Comparison of ENCODE assay signal across 8 mouse cellular contexts in genomic region chr9:46642696-46643095, GRCm38 (mm10).
A peak's percentile ranks its signal among the peaks of the same experiment; 100 is the strongest.
DNase-seq lines count a peak whose midpoint lies in the region; ATAC-seq lines count a peak whose summit lies in the region.

No protein-coding gene starts in this region.

- no peak for ATAC-seq in hindbrain, embryonic 16.5 days
- ATAC-seq in CD4-positive, CD25-positive, alpha-beta regulatory T cell, adult 4 months, result no peak

- H3K4me2 ChIP-seq in hindbrain, embryonic 16.5 days (ENCODE audit: low read length), result no peak overlapping the region

- H3K36me3 ChIP-seq in hindbrain, embryonic 10.5 days, result no peaks in the 10 kb centered on the region
- no peaks in the 10 kb centered on the region for H3K36me3 ChIP-seq in hindbrain, embryonic 16.5 days (ENCODE audit: control insufficient read depth, insufficient read depth, low read length)

- no peaks in the 10 kb centered on the region for H3K9me3 ChIP-seq in hindbrain, embryonic 10.5 days
- H3K9me3 ChIP-seq in hindbrain, embryonic 16.5 days (ENCODE audit: control insufficient read depth, low read length), result no peaks in the 10 kb centered on the region

- WGBS in hindbrain, embryonic 10.5 days, result 8% methylated on average over 9 of the region's 9 CpGs
- WGBS in hindbrain, embryonic 16.5 days, result 12% methylated on average over 9 of the region's 9 CpGs

- no peak overlapping the region for H3K4me3 ChIP-seq in hindbrain, embryonic 10.5 days
- H3K4me3 ChIP-seq in hindbrain, embryonic 16.5 days (ENCODE audit: low read length), result no peak overlapping the region

- H3K4me1 ChIP-seq in hindbrain, embryonic 10.5 days (replicated peaks), result peaks cover 33% of the 10 kb centered on the region
- peaks cover 10% of the 10 kb centered on the region for H3K4me1 ChIP-seq in hindbrain, embryonic 16.5 days (ENCODE audit: control insufficient read depth, insufficient read depth, low read depth, low read length)

- H3K9ac ChIP-seq in hindbrain, embryonic 16.5 days (ENCODE audit: low read depth, low read length), result no peak overlapping the region

- H3K27me3 ChIP-seq in hindbrain, embryonic 10.5 days (ENCODE audit: insufficient read depth, poor library complexity, severe bottlenecking), result no peaks in the 10 kb centered on the region
- no peaks in the 10 kb centered on the region for H3K27me3 ChIP-seq in hindbrain, embryonic 16.5 days (replicated peaks; ENCODE audit: control insufficient read depth, insufficient read depth, low read length)

- H3K27ac ChIP-seq in hindbrain, embryonic 10.5 days, result no peak overlapping the region
- no peak overlapping the region for H3K27ac ChIP-seq in hindbrain, embryonic 16.5 days (ENCODE audit: low read depth, low read length)

- peak; percentile 70 for DNase-seq in hindbrain, embryonic 10.5 days (ENCODE audit: low spot score)
- DNase-seq in A20 (ENCODE audit: low read depth, low spot score), result peak; percentile 3
- peak; percentile 58 to 76 for DNase-seq in adrenal gland, postnatal 36 days
- DNase-seq in kidney, postnatal 25 days, result peak; percentile 48 to 69
- peak; percentile 21 for DNase-seq in testis, postnatal 14 days (ENCODE audit: low spot score)
- DNase-seq in cerebellum, postnatal 25 days, result no peak

Comparison
In these comparisons a context has a peak if more than half of its experiments do, and no peak if none do; other contexts are left out.
1. DNase-seq: peak in hindbrain, embryonic 10.5 days (single experiment), A20 (single experiment), adrenal gland, postnatal 36 days (2 of 2), kidney, postnatal 25 days (2 of 2) and testis, postnatal 14 days (single experiment); none in cerebellum, postnatal 25 days (0 of 2).